Mouse (Mus musculus) kidney, adult 2 months (tissue): ENCODE measurements at regions not wholly inside any gene's neighbourhood (a gene's known extent, or its start where the extent isn't known, plus 50 kb on each side); places are given as distances from the start of the nearest gene placed in this dataset.

Source experiments
- CTCF ChIP-seq: fragments of 200-500 bp; conservative IDR thresholded peaks from 2 replicates; pipeline ENCODE4 v1.5.1; 2011; ENCODE audit warnings: low read depth, mild to moderate bottlenecking, control low read depth, low read length, moderate library complexity, mixed read lengths; ENCODE audit not compliant: insufficient read depth, insufficient read length
- POLR2A ChIP-seq: fragments of 200-500 bp; IDR thresholded peaks from one replicate; pipeline ENCODE4 v1.6.1; 2011; ENCODE audit warnings: low read depth, low read length, control low read depth

DNA sequence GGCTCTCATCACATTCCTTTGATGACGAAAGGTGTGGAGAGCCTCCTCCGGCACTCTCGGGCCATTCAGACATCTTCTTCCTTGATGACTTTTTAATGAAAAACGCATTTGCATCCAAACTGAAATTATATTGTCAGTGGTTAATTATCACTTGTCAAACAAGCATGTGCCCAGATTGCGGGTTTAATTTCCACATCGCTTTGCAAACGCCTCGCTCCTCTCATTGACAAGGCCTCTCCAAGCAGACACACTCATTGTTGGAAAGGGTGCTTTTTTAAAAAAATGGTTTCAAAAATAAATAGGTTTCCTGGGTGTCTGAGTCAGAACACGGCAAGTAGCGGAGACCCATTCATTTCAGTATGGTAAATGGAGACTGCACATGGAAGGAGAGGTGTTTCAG is 240.1 kb downstream of the Ptpru start:
- TF ChIP-seq CTCF (no peak), POLR2A (no peak)
